Mouse (Mus musculus) frontal cortex, postnatal 10 days (tissue): ENCODE measurements around the gene Adprhl1.

Experiments used
- DNase-seq, 2 experiments: peaks; one replicate each; pipeline ENCODE4 v3.0.0; 2022; ENCODE audit warnings: low spot score in 2 of 2, mixed read lengths in 1 of 2

Adprhl1 gene

DNA sequence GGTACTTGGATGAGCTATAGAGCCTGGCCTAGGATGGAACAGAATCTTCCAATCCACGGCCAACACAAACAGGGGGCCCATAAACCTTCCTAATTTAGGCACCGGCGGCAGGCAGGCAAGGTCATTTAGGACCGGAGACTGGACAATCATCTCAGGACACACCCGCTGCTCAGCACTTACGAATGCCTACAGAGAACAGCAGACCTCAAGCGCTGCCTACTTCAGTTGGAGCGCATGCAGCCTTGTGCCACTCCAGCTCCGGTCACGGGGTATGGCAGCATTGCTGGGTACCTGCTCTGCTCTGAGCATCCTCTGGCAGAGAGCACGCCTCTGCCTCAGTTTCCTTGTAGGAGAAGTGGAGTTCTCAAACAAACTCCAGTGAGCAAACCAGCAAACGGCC lies 24.2 kb downstream of the Adprhl1 start:
- DNase-seq: no peak

DNA sequence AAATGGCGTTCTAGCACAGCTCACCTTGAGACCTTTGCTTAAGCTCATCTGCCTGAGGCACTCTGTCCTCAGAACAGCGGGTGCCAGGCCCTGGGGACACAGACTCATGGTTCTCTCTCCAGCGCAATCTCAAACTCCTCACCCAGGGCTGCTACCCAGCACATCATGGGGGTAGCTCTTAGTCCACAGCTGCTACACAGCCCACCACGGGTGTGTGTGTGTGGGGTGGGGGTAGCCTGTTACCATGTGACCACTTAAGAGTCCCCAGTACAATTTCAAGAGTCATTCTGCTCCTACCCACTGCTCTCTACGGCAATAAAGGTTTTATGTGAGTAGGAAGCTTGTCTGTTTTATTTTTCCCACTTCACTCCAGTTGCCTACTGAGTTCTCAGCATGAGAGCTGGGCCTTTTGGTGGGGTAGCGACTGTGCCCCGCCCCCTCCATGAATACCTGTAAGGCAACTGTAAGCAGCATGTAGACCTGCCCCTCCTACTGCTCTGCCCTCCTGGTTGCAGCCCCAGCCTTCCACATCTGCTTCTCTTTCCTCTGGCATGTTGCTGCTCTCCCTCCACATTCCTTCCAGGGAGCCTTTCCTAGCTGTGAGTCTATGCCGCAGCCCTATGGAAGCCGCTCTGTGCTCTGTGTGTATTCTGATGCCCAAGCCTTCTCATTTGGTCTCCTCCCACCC lies 24.9 kb downstream of the Adprhl1 start:
- no peak for DNase-seq

DNA sequence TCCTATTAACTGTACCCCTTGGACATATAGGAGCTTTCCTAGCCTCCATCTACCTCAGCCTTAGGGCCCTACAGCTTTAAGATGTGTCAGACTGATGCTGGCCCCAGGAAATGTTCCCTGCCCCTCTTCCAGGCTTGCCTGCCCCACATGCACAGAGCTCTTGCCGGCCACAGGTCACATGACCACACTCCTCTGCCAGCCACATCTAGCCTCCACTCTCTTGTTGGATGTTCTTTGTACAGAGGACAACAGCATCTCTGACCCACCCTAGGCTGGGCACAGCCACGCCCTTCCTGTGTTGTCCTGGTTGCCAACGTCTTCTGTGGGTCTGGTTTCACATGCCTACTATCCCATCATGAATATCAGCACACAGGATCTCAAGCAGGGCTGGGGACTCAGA lies 26.8 kb downstream of the Adprhl1 start:
- no peak for DNase-seq

DNA sequence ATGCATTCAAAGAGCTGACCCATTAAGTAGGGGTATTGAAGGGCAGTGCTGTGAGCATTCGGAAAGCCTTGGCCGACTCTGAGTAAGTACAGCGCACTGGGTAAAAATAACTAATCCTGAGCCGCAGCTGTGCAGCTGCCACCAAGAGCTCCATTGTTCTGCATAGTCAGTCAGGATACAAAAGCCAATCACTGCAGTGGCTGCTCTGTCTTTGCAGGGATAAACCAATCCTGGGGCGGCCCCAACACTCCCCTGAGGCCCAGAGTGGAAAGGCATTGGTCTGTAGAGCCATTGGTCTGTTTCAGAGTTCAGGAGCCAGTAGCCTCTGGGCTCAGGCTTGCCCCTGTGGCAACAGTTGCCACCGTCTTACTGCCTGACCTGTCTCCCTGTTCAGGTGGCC lies 27.7 kb downstream of the Adprhl1 start:
- peak in 1 of 2 experiments; percentile 26 for DNase-seq

DNA sequence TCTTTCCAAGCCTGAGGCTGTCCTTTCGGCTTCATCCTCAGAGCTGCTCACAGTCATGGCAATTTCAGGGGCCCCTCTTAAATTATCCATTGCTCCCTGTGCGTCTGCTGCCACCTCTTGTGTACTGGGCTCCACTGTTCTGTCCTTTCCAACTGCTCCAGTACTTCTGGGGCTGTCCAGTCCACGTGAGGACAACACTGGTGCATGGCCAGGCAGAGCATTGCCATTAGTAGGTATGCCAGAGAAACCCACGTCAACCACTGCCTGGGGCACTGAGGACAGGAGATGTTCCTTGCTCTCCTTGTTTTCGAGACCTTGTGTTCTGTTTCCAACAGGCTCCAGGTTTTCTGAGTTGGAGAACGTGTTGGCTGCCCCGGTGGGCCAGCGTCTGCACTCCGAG lies 29.5 kb downstream of the Adprhl1 start:
- DNase-seq: no peak

DNA sequence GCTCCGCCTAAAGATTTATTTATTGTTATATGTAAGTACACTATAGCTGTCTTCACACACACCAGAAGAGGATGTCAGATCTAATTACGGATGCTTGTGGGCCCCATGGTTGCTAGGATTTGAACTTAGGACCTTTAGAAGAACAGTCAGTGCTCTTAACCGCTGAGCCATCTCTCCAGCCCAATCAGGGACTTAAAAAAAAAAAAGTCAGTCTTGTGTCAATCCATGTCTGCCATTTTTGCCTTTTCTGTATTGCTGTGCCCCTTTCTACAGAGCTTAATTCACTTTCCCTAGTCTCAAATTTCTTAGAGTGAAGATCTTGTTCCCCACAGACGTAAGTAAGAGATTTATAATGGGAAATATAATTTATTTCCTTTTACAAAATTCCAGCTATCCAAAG lies 35.5 kb downstream of the Adprhl1 start:
- no peak for DNase-seq

DNA sequence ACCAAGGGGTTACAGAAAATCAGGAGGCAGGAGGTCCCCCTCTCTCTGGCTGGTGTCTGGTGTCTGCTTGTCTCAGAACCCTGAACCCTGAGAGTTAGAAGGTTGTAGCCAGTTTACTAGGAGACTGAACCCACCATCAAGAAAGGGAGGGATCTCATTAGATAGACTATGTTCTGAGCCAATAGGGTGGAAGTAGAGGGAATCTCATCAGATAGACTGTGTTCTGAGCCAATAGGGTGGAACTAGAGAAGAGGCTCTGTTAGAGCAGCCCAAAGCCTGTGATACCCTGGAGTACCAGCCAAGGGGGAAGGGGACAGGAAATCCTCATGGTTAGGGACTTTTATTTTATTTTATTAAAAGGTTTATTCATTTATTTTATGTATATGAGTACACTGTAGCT lies 36.0 kb downstream of the Adprhl1 start:
- DNase-seq: no peak

DNA sequence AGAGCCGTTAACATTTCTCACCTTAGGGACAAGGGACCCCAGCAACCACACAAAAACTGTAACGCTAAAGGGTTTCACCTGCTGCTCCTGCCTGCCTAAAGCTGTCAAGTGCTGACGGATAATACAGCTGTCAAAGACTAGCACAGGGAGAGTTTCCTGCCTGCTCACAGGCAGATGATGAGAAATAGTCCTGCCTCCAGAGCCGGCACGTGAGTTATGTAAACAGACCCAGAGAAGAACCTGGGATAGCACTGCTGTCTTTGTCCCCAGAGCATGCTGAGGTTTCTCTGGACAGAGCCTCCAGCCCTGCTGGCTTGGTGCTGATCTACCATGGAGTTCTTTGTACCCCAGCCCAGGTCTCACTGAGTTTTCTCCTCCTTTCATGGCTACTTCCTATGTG lies 36.9 kb downstream of the Adprhl1 start:
- no peak for DNase-seq

DNA sequence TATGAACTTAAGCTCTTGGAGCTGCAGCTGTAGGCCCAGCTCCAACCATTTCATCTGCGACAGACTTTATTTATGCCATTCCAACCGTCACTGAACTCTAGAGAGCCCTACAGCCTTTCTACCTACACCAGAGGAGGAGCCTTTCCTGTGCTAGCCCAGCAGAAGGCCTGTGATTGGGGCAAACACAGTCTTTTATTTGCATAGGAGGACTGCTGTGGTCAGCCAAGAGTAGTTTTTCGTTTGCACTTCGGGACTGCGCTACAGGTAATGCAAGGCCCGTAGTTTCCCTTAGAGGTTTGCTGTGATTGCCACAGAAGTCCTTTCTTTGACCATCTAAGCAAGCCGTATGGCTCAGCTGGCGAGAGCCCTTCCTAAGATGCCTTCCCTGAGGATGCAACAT lies 37.6 kb downstream of the Adprhl1 start:
- no peak for DNase-seq

DNA sequence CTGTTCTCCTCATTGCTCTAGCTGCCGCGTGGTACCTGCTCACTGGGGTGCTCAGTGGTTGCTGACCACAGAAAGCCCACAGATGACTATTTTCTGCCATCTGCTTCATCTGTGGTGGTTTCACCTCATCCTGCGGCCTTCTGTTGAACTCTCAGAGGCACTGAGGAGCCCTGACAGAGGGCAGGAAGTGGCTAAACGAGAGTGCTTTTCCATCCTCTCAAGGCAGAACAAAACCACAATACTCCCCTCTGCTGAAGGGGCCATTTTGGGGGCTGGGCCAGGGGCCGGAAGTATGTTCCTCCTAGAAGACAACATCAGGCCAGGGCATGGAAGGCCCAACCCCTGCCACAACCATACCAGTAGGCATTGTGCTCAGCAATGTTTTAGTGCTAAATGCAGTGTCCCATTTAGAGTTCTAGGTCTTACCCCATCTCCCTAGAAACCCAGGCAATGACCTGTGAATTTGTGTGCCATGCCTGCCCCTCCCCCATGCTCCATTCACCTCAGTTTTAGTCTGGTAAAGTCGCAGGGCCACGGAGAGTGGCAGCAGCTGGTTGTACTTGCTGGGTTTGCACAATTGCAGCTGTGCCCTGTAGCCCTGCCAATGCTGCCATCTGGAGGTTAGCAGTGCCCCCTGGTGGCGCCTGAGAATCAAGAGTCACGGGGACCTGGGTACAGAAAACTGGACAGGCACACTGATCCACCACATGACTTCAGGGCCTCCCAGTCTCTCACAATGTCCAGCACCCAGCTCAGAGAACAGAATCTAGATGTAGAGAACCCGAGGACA lies 40.3 kb downstream of the Adprhl1 start:
- peak; percentile 82 to 83 for DNase-seq

DNA sequence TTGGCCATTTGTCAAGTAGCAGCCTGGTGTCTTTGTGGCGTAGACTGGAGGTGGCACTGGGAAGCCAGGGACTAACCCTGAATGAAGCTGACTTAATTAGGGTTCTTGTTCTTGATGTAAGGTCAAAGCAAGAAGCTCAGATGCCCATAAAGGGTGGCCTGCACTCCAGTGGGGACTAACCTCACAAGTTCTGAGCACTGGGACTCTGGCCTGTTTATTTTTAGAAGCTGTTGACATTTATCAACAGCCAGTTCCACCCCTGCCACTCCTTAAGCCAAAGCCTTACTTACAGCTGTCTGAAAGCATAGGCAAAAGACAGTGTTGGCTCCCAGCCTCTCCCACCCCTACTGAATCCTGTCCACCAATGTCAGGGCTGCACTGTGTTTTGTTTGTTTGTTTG lies 44.2 kb downstream of the Adprhl1 start:
- no peak for DNase-seq

DNA sequence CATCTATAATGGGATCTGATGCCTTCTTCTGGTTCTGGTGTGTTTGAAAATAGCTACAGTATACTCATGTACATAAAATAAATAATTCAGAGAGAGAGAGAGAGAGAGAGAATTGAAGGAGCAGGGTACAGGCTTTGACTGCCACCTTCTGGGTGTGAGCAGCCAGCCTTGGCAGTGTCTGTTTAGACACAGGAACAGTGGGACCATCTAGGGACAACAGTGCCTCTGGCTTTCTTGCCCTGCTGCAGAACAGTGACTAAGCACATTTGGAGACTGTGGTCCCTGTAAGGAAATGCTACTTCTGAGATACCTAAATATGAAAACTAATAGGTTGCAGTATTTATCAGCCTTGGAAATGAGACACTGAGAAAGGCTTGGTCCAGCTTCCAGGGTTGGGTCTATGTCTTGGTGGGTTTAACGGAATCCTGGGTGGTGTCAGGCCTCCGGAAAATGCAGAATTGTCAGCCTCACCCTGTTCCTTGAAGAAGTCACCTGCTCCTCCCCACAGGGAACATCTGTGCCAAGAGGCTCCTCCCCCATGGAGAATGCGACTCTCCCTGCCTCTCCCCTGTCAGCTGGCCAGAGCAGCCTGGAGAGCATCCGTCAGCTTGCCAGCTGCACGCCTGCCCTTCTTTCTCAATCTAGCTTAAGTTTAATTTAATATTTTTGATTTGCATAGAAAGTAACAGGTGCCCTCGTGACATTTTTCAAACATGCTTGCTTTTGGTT lies 45.2 kb downstream of the Adprhl1 start:
- DNase-seq: no peak

DNA sequence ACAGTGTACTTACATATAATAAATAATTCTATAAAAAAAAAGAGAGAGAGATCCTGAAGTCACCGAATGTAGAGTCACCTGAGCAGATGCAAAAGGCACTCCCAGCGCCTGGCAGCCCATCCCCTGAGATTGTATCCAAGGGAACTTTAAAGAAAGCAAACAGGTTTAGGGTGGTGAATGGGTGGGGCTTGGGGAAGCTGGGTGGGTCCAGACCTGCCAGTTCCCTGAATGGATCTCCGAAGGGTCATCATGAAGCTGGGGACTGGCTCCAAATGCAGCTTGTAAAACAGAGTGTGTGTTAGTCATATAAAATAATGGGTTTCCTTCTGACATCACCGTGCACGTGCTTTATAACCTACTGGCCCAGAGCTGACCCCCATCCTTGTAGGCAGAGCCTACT lies 47.7 kb downstream of the Adprhl1 start:
- DNase-seq: no peak

DNA sequence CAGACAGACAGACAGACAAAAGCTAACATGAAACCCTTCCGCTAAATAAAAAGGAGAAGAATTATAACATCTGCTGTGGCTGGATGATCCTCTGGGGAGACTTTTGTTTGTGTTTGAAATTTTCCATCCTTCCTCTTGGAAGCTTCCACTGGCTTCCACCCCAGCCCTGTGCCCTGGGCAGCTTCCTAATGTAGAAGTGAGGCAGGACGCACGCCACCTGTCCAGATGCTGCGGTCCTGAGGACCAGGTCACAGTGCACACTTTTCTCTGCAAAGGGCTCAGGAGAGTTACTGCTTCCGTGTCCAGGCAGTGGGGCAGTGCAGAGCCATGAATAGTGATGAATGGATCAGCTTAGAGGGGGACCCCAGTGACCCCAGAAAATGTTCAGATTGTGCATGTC lies 48.7 kb downstream of the Adprhl1 start:
- no peak for DNase-seq

DNA sequence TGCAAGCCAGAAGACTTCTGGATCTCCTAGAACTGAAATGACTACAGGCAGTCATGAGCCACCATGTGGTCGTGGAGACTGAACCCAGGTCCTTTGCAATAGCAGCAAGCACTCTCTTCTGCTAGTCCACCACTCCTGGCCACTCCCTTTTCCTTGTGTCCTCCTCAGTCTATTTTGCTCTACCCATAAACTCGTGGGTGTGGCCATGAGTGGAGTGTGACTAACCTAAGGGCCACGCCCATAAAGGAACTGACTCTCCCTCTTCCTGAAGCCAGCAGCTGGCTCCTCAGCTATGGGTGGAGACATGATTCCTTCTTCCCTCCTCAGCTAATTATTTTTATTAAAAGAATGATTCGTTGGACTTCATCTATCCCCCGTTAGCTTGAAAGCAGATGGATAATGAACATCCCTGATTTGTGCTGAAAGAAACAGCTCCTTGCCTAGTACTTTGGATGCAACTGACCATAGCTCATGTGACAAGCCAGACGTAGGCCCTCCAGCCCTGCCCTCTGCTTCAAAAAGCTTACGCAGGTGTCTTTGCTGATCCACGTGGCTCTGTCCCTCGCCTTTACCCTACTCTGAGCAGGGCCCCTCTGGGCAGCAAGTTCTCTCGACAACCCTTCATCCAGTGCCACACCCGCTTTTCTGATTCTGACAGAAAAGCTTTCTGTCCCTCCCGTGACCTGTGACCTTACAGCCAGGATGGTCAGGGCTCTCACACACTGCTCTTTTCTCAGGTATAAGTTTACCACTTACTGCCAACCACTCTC lies 49.4 kb downstream of the Adprhl1 start:
- DNase-seq: no peak

DNA sequence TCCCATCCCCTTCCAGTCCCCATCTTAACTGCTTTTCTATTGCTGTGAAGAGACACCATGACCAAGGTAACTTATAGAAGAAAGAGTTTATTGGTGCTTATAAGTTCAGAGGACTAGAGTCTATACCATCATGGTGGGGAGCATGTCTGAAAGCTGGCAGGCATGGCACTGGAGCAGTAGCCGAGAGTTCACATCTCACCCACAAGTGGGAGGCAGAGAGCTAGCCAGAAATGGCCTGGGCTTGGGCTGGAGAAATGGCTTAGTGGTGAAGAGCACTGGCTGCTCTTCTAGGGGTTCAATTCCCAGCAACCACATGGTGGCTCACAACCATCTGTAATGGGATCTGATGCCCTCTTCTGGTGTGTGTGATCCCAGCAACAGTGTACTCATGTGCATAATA lies 50.5 kb downstream of the Adprhl1 start:
- no peak for DNase-seq

DNA sequence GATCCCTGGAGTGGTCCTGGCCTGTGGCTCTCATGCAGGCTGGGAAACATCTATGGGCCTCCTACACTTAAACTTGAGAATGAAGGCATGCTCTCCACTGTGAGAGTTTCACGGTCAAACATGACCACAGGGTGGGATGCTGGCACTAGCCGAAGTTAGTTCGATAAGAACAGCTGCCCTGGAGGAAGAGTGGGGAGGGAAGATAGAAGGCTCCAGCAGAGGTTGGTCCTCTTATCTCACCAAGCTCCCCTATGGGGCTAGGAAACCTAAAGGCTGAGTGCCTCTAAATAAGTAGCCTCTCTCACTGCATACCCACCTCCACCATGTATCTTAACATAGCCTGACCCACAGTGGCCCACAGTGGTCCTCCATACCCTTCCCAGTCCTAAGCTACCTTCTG lies 51.2 kb downstream of the Adprhl1 start:
- DNase-seq: no peak

DNA sequence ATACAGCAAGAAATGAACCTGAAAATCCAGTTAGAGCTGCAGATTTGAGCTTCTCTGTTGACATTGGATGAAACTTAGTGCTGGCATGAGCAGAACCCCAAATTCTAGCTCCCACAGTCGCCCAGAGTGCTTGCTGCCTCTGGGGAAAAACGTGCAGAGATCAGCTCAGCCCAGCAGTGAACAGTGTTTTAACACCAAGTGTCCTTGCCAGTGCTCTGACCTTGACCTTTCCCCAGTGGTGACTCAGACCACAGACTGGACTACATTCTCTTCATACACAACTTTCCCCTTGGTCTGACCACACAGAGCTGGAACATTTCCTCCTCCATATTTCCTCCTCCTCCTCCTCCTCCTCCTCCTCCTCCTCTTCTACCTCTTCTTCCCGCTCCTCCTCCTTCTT lies 51.9 kb downstream of the Adprhl1 start:
- DNase-seq: no peak

DNA sequence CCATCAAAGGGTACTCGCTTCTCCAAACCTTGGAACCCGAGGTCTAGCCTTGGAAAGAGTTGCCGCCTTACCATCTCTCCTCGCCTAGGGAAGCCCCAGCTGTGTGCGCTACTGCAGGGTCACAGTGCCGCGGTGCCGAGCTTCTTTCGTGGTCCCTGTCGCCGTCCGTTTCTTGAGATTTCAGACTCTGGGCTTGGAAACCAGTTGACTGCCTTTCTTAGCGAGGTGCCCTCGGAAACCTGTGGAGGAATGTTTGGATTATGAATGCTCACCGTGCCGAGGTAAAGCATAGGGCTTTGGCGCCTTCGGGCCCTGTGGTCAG lies 53.0 kb downstream of the Adprhl1 start:
- DNase-seq: no peak

DNA sequence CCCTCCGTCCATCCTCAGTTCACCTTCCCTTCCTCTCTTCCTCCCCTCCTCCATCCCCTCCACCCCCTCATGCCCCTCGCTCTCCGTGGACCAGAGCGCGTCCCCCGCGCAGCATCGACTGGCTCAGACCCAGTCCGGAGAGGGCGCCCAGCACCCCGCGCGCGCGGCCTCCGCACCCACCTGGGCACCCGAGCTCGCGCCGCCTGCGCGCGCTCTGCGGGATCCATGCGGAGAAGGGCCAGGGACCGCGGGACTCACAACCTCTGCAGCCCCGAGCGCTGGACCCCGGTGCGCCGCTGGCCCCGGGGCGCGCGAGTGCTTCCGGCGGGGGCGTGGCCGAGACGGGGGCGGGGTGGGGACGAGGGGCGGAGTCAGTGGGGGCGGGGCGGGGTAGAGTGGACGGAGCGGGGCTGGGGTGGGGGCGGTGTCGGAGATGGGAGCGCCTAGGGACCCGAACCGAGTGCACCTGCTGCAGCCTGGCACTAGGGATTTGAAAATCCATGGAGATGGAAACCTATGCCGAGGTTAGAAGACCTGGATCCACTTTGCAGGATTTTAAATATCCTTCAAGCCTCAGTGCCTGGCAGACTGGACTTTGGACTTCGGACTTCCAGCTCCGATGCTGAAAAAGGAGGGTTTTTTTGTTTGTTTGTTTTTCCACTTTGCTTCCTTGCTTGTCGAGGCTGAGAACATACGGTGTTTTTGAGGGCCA lies 53.5 kb downstream of the Adprhl1 start, which contains the start of gene Grtp1:
Gene Grtp1 (minus strand): TSS at position 320 of the 712 bp plus-strand sequence.
- DNase-seq: peak in 1 of 2 experiments; percentile 37

DNA sequence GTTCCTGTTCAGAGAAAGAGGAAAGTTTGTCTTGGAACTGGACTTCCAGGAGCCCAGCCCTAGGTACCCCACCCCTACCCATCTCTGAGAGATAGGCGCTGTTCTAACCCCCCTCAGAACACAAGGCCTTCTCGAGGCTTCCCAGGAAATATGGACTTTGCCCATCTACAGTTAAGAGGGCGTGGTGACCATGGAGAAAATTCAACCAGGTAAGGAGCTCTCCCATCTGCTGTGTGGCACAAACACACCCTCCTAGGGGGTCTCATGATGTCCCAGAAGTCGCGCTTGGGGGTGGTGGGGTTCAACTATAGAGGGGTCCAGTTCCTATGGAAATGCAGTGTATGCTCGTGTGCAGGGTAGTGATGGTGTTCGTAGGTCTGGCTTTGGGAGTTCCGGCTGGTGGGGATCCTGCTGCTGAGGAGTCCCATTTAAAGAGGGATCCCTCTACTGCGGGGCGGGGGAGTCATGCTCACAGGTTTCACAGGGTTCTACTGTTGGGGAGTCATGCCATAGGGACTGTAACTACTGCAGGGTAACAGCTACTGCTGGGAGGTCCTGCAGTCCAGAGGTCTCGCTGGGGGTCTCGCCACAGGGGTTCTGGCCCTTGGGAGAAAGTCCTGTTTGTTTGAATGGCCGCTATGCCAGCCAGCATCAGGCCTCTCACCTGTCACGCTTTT lies 54.4 kb downstream of the Adprhl1 start:
- no peak for DNase-seq
